Mouse (Mus musculus): Measurements from ENCODE around the gene Slc34a1. TPM values are rescaled to one million over a fixed set of nuclear protein-coding genes. Genes with fewer than 3 reads are reported as not detected.

Slc34a1 gene
- not detected in 2 replicates for polyA plus RNA-seq (2016; fragmentation: Nextera tagmentation; extraction: Ambion mirVana)

GRCm38 (mm10) chr13:55398088-55398487, at the start of gene Slc34a1:
Slc34a1 (plus strand) TSS chr13:55398187.
- Histone ChIP-seq H3K9ac (no peak within 1 kb of the TSS), H3K9me3 (no peaks in the 10 kb centered on the region), H3K4me3 (replicated peaks) (no peak within 1 kb of the TSS), H3K27ac (no peak within 1 kb of the TSS), H3K4me2 (no peak within 1 kb of the TSS), H3K4me1 (0 out of 2 replicates have a peak, but pooled peaks cover under 1% of the 10 kb centered on the region), H3K36me3 (replicated peaks) (no peaks in the 10 kb centered on the region), H3K27me3 (peaks cover 26% of the 10 kb centered on the region)
- WGBS = 89% methylated on average over 1 of the region's 1 CpGs
- no peak for ATAC-seq (ENCODE audit: low FRiP score)

- H3K9me3 ChIP-seq = no peaks in the 10 kb centered on the region
Observed at GRCm38 (mm10) chr13:55361145-55361544, 36.8 kb upstream of the Slc34a1 start.

GRCm38 (mm10) chr13:55361974-55362452, 36.0 kb upstream of the Slc34a1 start:
- Histone ChIP-seq H3K27ac (peak overlapping the region; percentile 95), H3K9me3 (no peaks in the 10 kb centered on the region), H3K27me3 (0 out of 2 replicates have a peak, but pooled peaks cover 3% of the 10 kb centered on the region), H3K9ac (peak overlapping the region; percentile 86), H3K4me3 (replicated peaks) (peak overlapping the region; percentile 81), H3K4me1 (peaks cover 28% of the 10 kb centered on the region), H3K36me3 (replicated peaks) (peaks cover 31% of the 10 kb centered on the region), H3K4me2 (peak overlapping the region; percentile 86)
- peak; percentile 56 for ATAC-seq (ENCODE audit: low FRiP score)
- WGBS = under 1% methylated on average over 32 of the region's 32 CpGs

More at GRCm38 (mm10) chr13:55361145-55361544, 36.8 kb upstream of the Slc34a1 start:
- peaks cover 40% of the 10 kb centered on the region for H3K36me3 ChIP-seq (replicated peaks)
- peaks cover 28% of the 10 kb centered on the region for H3K4me1 ChIP-seq
- ATAC-seq (ENCODE audit: low FRiP score) = no peak
- H3K4me3 ChIP-seq (replicated peaks) = peak overlapping the region; percentile 81
- H3K4me2 ChIP-seq = peak overlapping the region; percentile 86
- peak overlapping the region; percentile 86 for H3K9ac ChIP-seq
- H3K27ac ChIP-seq = no peak overlapping the region
- H3K27me3 ChIP-seq = 0 out of 2 replicates have a peak, but pooled peaks cover 3% of the 10 kb centered on the region

GRCm38 (mm10) chr13:55362453-55363060, 35.4 kb upstream of the Slc34a1 start, which contains the start of gene Lman2:
Lman2 (minus strand) TSS chr13:55362783.
- ATAC-seq (ENCODE audit: low FRiP score) = peak; percentile 98
- H3K9ac ChIP-seq = peak within 1 kb of the TSS; percentile 86
- no peaks in the 10 kb centered on the region for H3K9me3 ChIP-seq
- H3K36me3 ChIP-seq (replicated peaks) = peaks cover 27% of the 10 kb centered on the region
- peak within 1 kb of the TSS; percentile 86 for H3K4me2 ChIP-seq
- peaks cover 28% of the 10 kb centered on the region for H3K4me1 ChIP-seq
- WGBS = under 1% methylated on average over 34 of the region's 35 CpGs
- peak within 1 kb of the TSS; percentile 95 for H3K27ac ChIP-seq
- H3K27me3 ChIP-seq = 0 out of 2 replicates have a peak, but pooled peaks cover 3% of the 10 kb centered on the region
- H3K4me3 ChIP-seq (replicated peaks) = peak within 1 kb of the TSS; percentile 81

DNA sequence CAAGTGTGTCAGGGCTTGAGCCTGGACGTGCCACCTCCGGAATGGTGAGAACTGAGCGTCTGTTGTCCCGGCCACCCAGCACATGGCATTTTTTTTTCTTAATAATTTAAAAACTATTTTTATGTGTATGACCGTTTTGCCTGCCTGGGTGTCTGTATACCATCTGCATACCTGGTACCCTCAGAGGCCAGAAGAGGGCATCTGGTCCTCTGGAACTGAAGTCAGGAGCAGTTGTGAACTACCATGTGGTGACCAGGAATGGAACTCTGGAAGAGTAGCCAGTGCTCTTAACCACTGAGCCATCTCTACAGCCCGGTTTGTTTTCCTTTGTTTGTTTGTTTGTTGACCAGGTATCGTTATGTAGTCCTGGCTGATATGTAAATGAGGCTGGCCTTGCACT, 29.6 kb upstream of the Slc34a1 start:
- Histone ChIP-seq H3K27ac (no peak overlapping the region), H3K27me3 (peaks cover 40% of the 10 kb centered on the region), H3K9me3 (no peaks in the 10 kb centered on the region), H3K4me1 (no peaks in the 10 kb centered on the region), H3K4me2 (no peak overlapping the region), H3K4me3 (replicated peaks) (no peak overlapping the region), H3K36me3 (replicated peaks) (no peaks in the 10 kb centered on the region), H3K9ac (no peak overlapping the region)
- no peak for ATAC-seq (ENCODE audit: low FRiP score)
- 83% methylated on average over 7 of the region's 7 CpGs for WGBS

- no peak for ATAC-seq (ENCODE audit: low FRiP score)
Observed at GRCm38 (mm10) chr13:55369531-55370114, 28.4 kb upstream of the Slc34a1 start, which contains the start of gene Rgs14. Rgs14 (plus strand) TSS chr13:55369732.

DNA sequence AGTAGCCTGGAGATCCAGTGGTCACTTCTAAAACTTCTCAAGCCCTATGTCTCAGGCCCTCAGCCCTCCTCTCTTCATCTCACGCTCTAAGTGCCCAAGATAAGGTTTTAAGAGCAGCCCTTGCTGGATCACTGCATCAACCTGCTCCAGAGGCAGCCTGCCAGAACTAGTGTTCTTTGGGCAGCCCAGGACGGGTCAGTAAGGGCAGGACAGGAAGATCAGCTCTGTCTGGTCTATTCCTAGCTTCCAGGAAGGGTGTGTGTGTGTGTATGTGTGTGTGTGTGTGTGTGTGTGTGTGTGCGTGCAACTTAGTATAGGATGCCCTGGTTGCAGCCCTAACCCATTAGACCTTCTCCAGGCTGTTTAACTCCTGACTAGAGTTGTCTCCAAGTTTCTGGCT, 27.8 kb upstream of the Slc34a1 start:
- Histone ChIP-seq H3K9ac (no peak overlapping the region), H3K9me3 (no peaks in the 10 kb centered on the region), H3K36me3 (replicated peaks) (no peaks in the 10 kb centered on the region), H3K4me1 (no peaks in the 10 kb centered on the region), H3K4me3 (replicated peaks) (no peak overlapping the region), H3K27ac (no peak overlapping the region), H3K27me3 (peaks cover 56% of the 10 kb centered on the region), H3K4me2 (no peak overlapping the region)
- no peak for ATAC-seq (ENCODE audit: low FRiP score)
- 75% methylated on average over 3 of the region's 3 CpGs for WGBS

More at GRCm38 (mm10) chr13:55369531-55370114, 28.4 kb upstream of the Slc34a1 start, which contains the start of gene Rgs14:
- H3K4me1 ChIP-seq = no peaks in the 10 kb centered on the region
- WGBS = 62% methylated on average over 13 of the region's 13 CpGs
- H3K27me3 ChIP-seq = peaks cover 51% of the 10 kb centered on the region
- H3K4me2 ChIP-seq = no peak within 1 kb of the TSS
- no peaks in the 10 kb centered on the region for H3K36me3 ChIP-seq (replicated peaks)
- H3K27ac ChIP-seq = no peak within 1 kb of the TSS
- no peak within 1 kb of the TSS for H3K9ac ChIP-seq
- H3K4me3 ChIP-seq (replicated peaks) = no peak within 1 kb of the TSS
- no peaks in the 10 kb centered on the region for H3K9me3 ChIP-seq

DNA sequence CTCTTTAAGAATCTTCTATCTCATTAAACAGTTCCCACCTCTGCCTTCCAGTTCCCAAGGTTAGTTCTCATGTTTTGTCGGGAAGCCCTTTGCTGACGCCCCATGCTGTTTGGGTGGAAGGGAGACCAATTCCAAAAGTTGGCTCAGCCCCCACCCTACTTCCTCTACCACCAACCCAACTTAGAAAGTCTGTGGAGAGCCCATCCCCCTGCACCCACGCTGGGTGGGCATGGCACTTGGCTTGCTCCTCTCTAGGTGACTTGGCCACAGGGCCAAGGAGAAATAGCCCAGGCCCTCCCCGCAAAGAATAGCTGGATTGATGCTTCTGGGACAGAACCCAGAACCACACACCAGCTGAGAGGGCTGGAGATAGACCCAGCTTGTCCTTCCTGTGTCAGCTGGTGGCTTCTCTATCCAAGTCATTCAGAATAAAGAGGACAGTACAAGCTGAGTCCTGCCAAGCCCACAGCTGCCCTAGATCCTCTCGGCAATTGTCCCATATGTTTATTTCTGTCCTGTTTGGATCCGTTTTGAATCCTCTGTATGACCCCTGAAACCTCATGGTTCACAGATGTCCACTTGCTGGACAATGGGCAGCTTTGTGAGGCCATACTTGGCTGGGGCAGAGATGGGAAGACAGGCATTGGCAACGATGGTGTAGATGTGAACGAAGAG, 26.8 kb upstream of the Slc34a1 start:
- 76% methylated on average over 8 of the region's 8 CpGs for WGBS
- no peaks in the 10 kb centered on the region for H3K36me3 ChIP-seq (replicated peaks)

GRCm38 (mm10) chr13:55371740-55372139, 26.2 kb upstream of the Slc34a1 start:
- H3K4me3 ChIP-seq (replicated peaks) = no peak overlapping the region
- H3K4me1 ChIP-seq = no peaks in the 10 kb centered on the region
- H3K36me3 ChIP-seq (replicated peaks) = no peaks in the 10 kb centered on the region
- no peak for ATAC-seq (ENCODE audit: low FRiP score)
- no peak overlapping the region for H3K9ac ChIP-seq
- peaks cover 58% of the 10 kb centered on the region for H3K27me3 ChIP-seq
- H3K4me2 ChIP-seq = no peak overlapping the region
- no peak overlapping the region for H3K27ac ChIP-seq
- no peaks in the 10 kb centered on the region for H3K9me3 ChIP-seq
- WGBS = 53% methylated on average over 5 of the region's 5 CpGs

More for the DNA sequence above, 26.8 kb upstream of the Slc34a1 start:
- H3K27ac ChIP-seq = no peak overlapping the region
- no peaks in the 10 kb centered on the region for H3K4me1 ChIP-seq
- H3K27me3 ChIP-seq = peaks cover 54% of the 10 kb centered on the region
- H3K4me2 ChIP-seq = no peak overlapping the region
- ATAC-seq (ENCODE audit: low FRiP score) = no peak
- no peak overlapping the region for H3K9ac ChIP-seq
- no peaks in the 10 kb centered on the region for H3K9me3 ChIP-seq
- H3K4me3 ChIP-seq (replicated peaks) = no peak overlapping the region

DNA sequence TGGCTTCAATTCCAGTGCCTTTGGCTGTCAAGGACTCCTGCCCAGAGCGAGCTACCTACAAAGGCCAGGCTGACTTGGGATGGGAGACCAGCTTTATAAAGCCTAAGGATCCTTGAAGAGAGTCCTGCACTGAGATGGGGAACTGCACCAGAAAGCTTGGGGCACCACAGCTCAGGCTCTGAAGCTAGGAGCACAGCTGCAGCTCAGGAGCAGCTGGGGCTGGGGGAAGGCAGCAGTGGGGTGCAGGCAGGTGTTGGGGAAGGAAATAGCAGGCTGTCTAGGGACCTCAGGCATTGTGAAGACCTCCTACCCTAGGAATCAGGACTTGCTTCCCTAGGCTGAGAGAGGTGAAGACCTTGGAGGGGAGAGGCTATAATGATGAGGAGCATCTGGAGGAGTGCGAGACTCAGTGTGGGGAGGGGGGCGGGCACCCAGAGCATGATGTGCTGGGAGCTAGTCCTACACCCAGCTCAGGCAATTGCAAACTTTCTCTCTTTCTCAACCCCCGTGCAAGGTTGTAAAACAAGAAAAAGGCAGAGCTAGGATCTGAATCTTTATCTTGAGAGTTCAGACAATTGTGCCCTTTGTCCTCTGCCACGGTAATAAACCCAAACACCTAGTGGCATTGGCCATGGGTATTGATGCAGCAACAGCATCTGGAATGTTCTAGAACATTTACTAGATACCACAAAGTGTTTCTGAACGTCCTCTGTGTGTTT, 23.6 kb upstream of the Slc34a1 start:
- ATAC-seq (ENCODE audit: low FRiP score) = no peak
- H3K27me3 ChIP-seq = peaks cover 72% of the 10 kb centered on the region
- peaks cover 3% of the 10 kb centered on the region; the same call in 1 of the 2 replicates for H3K4me1 ChIP-seq
- H3K9ac ChIP-seq = no peak overlapping the region
- WGBS = 68% methylated on average over 6 of the region's 6 CpGs
- no peak overlapping the region for H3K4me3 ChIP-seq (replicated peaks)
- H3K36me3 ChIP-seq (replicated peaks) = no peaks in the 10 kb centered on the region
- H3K27ac ChIP-seq = no peak overlapping the region
- H3K9me3 ChIP-seq = no peaks in the 10 kb centered on the region
- H3K4me2 ChIP-seq = no peak overlapping the region

GRCm38 (mm10) chr13:55375877-55376276, 22.1 kb upstream of the Slc34a1 start:
- peaks cover 4% of the 10 kb centered on the region; the same call in 1 of the 2 replicates for H3K4me1 ChIP-seq
- peaks cover 74% of the 10 kb centered on the region for H3K27me3 ChIP-seq
- ATAC-seq (ENCODE audit: low FRiP score) = no peak
- H3K4me2 ChIP-seq = no peak overlapping the region
- no peaks in the 10 kb centered on the region for H3K36me3 ChIP-seq (replicated peaks)
- H3K9me3 ChIP-seq = no peaks in the 10 kb centered on the region
- no peak overlapping the region for H3K27ac ChIP-seq
- no peak overlapping the region for H3K9ac ChIP-seq
- no peak overlapping the region for H3K4me3 ChIP-seq (replicated peaks)
- WGBS = 73% methylated on average over 2 of the region's 2 CpGs
